Mouse (Mus musculus) T-cell, adult 66 days (primary cell): ENCODE measurements around the gene Vmn1r49. TPM values are rescaled to one million over a fixed set of nuclear protein-coding genes. Genes with fewer than 3 reads are reported as not detected.

ENCODE experiments used
- total RNA-seq, 2 experiments: library from RNA; stranded (reverse); gene quantifications; 3 replicates in 1 of 2; 4 replicates in 1 of 2; pipeline ENCODE4 v1.2.4; 2023

Vmn1r49 gene
- not detected for total RNA-seq

GRCm38 (mm10) chr6:90078406-90078805 lies at the start of gene Vmn1r49:
TSS of gene Vmn1r49 (minus strand) at chr6:90078506.

GRCm38 (mm10) chr6:90122296-90122695 lies 44.0 kb upstream of the Vmn1r49 start, which contains the start of gene Vmn1r51:
TSS of gene Vmn1r51 (plus strand) at chr6:90122596.

GRCm38 (mm10) chr6:90101130-90101529 lies 22.8 kb upstream of the Vmn1r49 start, which contains the start of gene Vmn1r50:
TSS of gene Vmn1r50 (plus strand) at chr6:90101430.

GRCm38 (mm10) chr6:90036741-90037140 lies 41.6 kb downstream of the Vmn1r49 start, which contains the start of gene Vmn1r48:
TSS of gene Vmn1r48 (minus strand) at chr6:90036841.

Other genes starting within 250 kb of the Vmn1r49 start
- gene Vmn1r42, start 202.1 kb downstream of the Vmn1r49 start, total RNA-seq, result not detected
- not detected for gene Vmn1r43, start 202.1 kb downstream of the Vmn1r49 start, total RNA-seq
- gene Vmn1r44, start 194.8 kb downstream of the Vmn1r49 start, total RNA-seq, result not detected
- gene Vmn1r45, start 137.9 kb downstream of the Vmn1r49 start, total RNA-seq, result not detected
- gene Vmn1r46, start 109.2 kb downstream of the Vmn1r49 start, total RNA-seq, result not detected
- not detected for gene Vmn1r47, start 62.4 kb downstream of the Vmn1r49 start, total RNA-seq
- not detected for gene Vmn1r48, start 41.7 kb downstream of the Vmn1r49 start, total RNA-seq
- not detected for gene Vmn1r50, start 22.9 kb upstream of the Vmn1r49 start, total RNA-seq
- gene Vmn1r51, start 44.1 kb upstream of the Vmn1r49 start, total RNA-seq, result not detected
- not detected for gene Vmn1r52, start 96.3 kb upstream of the Vmn1r49 start, total RNA-seq
- not detected for gene V1ra8, start 124.3 kb upstream of the Vmn1r49 start, total RNA-seq
- not detected for gene Vmn1r53, start 145.9 kb upstream of the Vmn1r49 start, total RNA-seq
- not detected for gene Vmn1r54, start 167.8 kb upstream of the Vmn1r49 start, total RNA-seq
- not detected for gene BC048671, start 222.7 kb upstream of the Vmn1r49 start, total RNA-seq
- not detected for gene Chst13, start 246.7 kb upstream of the Vmn1r49 start, total RNA-seq